Mouse (Mus musculus): ENCODE measurements around the gene Zbtb16.

The Zbtb16 gene

DNA sequence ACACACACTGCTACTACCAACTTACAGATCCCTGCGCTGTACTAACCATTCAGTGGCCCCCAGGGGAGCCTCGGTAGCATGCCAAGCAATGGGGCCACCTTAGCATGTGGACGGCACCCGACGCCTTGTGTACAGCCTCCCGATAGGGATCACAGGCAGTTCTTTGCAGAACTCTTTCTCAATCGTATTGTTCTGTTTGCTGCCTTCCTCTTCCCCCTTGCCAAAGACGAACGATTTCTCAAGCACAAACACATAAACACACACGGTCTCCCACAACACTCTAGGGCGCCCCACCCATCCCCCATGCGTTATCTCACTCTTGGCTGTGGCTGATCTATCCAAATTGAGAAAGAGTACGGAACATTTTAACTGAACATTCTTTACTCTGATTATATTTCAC, 91.1 kb downstream of the Zbtb16 start:
- no peak for ATAC-seq (ENCODE audit: low TSS enrichment)

DNA sequence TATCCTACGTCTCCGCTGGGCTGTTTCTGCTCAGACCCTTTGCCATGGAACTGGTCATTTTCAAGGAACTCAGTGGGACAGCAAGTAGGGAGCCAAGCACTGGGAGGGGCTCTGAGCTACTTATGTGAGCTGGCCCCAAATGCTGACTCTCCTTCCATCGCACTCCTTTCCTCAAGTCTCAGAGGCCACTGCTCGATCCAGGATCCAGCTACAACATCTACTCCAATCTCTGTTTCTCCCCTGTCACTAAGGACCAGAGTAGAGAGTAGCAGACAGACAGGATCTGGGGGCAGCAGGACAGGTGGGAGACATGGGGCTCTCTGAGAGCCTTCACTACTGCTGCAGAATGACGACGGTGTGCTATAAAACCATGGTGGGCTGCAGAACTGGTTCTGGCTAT, 91.6 kb downstream of the Zbtb16 start:
- no peak for ATAC-seq (ENCODE audit: low TSS enrichment)

- ATAC-seq (ENCODE audit: low TSS enrichment): no peak
Observed at GRCm38 (mm10) chr9:48743338-48744285, 92.4 kb downstream of the Zbtb16 start.

DNA sequence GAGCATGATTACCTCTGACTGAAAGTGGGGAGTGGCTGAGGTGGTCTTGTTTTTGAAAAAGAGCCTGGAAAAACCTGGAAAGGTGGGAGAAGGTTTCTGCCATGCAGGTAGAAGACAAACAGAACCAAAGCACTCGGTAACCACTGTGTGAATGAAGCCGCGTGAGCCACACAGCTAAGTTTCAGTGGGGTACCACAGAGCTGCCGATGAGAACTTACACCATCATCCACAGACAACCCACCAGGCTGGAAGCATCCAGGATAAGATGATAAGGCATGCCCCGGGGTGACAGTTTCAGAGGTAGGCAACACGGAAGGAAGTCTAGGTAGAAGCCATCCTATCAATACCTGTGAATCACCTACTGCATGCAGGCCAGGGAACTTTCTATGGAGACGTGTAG, 93.9 kb downstream of the Zbtb16 start:
- no peak for ATAC-seq (ENCODE audit: low TSS enrichment)

GRCm38 (mm10) chr9:48741433-48742077, 94.5 kb downstream of the Zbtb16 start:
- ATAC-seq (ENCODE audit: low TSS enrichment): no peak

GRCm38 (mm10) chr9:48740732-48741255, 95.2 kb downstream of the Zbtb16 start:
- no peak for ATAC-seq (ENCODE audit: low TSS enrichment)

- 0 out of 2 replicates have a peak, but pooled peaks have one; percentile 19 for ATAC-seq (ENCODE audit: low TSS enrichment)
Observed at GRCm38 (mm10) chr9:48740098-48740505, 95.9 kb downstream of the Zbtb16 start.

DNA sequence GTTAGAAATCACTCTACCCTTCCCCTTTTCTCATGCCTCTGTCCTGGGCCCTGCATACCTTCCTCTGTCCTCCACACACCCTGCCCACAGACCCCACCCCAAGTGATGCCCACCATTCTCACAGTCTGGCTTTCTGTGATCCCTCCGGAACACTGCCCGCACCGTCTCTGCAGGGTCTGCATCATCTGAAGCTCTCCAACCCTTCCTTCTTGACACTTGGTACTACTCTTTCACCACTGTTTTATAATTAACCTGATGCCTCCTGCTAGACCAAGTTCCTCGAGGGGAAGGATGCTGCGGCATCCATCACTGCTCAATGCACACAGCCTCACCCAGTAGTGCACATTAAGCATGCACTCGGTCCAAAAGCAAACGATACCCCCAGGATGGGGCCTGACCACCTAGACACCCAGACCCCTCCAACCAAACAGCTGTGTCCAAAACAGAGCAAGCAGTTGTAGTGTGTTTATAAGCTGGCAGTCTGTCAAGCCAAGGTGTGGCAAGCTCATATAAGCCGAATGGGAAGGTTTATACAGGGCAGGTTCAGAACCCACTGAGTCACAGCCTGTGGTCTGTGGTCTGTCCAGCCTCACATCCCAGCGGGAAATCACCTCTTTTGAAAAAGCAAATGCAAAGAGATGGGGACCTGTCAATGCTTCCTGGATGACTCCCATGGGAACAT, 97.1 kb downstream of the Zbtb16 start:
- ATAC-seq (ENCODE audit: low TSS enrichment): no peak

DNA sequence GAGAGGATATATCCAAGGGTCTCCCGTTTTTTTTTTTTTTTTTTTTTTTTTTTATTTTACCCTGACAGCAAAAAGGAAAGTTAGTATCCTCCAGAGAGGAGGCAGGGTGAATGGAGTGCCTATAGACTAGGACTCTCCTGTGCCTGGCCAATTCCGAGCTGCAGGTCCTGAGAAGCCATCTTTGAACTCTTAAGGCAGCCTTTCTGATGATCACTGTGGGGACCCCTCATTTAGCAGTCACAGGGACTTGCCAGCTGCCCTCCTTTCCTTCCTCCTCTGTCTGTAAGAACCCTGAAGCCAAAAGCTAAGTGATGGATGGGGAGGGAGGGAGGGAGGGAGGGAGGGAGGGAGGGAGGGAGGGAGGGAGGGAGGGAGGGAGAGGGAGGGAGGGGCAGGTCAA, 98.1 kb downstream of the Zbtb16 start:
- ATAC-seq (ENCODE audit: low TSS enrichment): no peak

- ATAC-seq (ENCODE audit: low TSS enrichment): peak; percentile 45
Observed at GRCm38 (mm10) chr9:48737210-48737850, 98.7 kb downstream of the Zbtb16 start.

- ATAC-seq (ENCODE audit: low TSS enrichment): peak; percentile 39
Observed at GRCm38 (mm10) chr9:48736361-48737209, 99.4 kb downstream of the Zbtb16 start.

DNA sequence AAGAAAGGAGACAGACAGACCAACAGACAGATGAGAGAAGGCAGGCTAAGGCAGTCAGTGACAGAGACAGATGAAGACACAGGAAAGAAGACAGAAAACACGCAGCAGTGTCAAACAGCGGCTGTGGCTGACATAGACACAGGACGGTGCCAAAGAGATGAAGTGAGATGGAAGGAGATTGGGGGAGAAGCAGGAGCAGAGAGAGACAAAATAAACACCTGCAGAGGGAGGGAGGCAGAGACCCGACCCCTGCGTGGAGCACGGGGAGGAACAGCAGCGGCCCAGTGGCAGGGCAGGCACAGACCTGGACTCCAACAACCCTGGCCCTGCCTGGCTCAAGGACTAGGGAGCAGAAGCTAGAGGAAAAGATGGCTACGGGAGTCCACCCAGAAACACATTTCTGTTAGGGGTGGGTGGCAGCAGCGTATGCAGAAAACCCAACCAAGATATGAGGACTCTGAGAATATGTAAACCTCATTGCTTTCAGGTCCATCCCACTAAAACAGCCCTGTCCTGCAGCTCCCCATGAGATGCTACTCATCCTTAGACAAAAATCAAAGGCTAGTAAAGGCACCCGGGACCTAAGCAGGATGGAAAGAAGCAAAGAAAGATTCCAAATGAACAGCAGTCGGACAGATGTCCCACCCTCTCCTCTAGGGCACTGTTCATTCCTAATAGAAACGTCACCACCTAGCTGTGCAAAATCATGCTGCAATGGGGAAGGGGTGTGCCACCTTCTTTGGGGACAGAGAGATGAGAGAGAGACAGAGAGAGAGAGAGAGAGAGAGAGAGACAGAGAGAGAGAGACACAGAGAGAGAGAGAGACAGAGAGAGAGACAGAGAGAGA, 100.3 kb downstream of the Zbtb16 start:
- peak; percentile 8; the same call in 1 of the 2 replicates for ATAC-seq (ENCODE audit: low TSS enrichment)

GRCm38 (mm10) chr9:48734725-48735465, 101.1 kb downstream of the Zbtb16 start:
- no peak for ATAC-seq (ENCODE audit: low TSS enrichment)

- peak; percentile 34 for ATAC-seq (ENCODE audit: low TSS enrichment)
Observed at GRCm38 (mm10) chr9:48733817-48734544, 102.0 kb downstream of the Zbtb16 start.

GRCm38 (mm10) chr9:48733083-48733482, 102.9 kb downstream of the Zbtb16 start:
- ATAC-seq (ENCODE audit: low TSS enrichment): no peak

- no peak for ATAC-seq (ENCODE audit: low TSS enrichment)
Observed at GRCm38 (mm10) chr9:48731651-48732536, 104.1 kb downstream of the Zbtb16 start.

DNA sequence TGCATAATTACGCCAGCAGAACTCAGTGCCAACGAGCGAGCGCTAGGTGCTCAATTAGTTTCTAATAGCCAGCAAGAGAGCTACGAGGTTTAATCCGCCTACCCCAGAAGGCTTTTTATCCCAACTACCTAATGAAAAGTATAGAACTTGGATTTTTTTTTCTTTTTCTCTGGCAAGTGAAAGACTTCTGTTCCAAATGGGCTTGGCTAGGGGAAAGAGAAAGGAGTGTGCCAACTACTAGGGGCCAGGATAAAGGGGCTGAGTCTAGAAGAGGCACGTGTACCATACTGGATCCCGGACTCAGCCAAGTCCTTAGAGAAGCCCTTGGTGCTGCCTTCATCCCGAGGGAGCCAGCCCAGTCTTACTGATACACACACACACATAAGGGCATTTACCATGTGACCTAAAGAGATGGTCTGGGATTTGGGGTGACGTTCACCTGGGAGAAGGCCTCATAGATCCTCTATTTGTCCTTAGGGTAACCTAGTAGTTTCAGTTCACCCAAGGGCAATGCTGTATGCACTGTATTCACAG, 105.5 kb downstream of the Zbtb16 start:
- ATAC-seq (ENCODE audit: low TSS enrichment): no peak
